Mouse (Mus musculus): ENCODE measurements around the gene Acer3.

Acer3 gene

DNA sequence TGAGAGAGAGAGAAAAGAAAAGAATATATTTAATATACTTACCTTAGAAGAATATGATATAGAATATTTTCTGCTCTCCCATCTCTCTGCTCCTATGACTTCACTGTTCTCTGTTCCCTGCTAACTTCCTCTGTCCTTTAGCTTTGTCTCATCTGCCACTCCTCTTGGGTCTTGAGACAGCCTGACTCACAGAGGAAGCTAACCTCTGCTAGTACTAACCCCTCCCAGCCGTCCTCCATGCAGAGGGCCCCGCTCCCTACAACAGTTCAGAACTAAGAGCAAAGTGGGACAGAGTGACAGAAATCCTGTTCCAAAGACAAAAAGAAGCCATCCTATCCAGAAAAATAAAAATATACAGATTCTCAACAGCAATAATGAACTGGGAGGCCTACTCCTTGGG lies at the start of gene Acer3:
TSS of gene Acer3 (minus strand) at position 126 of the 400 bp plus-strand sequence.
- DNase-seq (ENCODE audit: low spot score in 2 of 2) = no peak

DNA sequence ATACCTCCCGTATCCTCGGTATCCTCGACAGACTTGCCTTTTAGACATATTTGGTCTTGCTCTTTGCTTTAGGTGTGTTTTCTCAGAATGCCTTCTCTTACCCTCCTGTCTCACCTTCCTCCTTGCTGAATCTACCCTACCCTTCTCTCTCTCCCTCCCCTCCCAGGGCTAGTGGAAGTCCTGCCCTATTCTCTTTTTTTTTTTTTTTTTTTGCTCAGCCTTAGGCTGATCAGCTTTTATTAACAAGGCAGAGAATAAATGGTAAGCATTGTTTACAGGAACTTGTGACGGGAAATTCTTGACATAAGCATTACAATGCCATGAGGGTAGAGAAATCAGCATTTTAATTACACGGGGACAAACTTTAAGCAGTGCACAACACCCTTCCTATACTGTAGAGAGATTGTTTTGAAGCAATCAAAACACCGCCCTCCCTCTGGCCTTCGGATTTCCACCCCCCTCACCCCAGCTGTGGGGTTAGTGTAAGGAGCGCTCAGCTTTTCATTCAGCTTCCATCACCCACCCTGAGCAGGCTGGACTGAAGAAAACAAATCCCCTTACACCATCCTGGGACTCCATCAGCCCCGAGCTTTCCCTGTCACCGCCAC lies 48.9 kb upstream of the Acer3 start:
- DNase-seq (ENCODE audit: low spot score in 2 of 2) = no peak

DNA sequence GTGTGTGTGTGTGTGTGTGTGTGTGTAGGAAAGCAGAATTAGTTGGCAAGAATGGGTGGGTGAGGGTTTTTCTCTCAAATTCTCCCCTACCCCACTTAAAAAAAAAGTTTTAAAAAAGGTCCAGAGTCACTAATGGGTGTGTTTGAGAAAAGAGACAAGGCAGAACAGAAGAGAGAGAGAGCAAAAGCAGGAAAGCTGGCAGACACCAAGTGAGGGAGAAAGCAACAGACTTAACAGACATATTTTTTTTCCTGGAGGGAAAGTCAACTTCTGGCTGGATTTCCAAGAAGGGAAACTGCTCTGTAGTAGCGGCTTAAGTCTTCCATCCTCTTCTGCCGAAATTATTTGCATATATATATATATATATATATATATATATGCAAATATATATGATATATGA lies 40.7 kb upstream of the Acer3 start:
- DNase-seq (ENCODE audit: low spot score in 2 of 2) = no peak

DNA sequence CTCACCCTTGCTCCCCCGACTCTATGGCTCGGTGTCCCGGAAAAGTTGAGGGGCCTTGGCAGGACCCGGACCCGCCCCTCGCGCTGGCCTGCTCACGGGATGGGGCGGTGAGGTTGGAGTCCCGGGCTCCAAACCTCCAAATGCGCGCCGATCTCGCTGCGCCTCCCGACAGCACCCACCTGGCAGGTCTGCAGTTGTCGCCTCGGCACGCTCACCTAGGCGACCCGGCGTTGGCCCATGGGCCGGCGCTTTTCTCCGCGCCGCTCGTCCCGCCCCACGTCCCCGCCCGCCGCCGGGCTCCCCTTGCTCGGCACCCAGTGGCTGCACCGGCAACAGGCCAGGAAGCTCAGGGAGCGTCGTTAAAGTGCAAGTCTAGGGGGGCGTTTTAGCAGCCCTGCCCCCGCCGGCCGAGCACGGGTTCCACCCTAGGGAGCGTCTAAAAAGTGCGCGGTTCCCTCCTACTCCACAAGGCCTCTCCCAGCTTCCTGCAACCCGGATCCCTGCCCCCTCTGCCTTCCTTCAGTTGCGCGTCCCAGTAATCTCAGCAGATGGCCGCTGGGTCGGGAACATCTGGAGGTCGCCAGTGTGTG lies 40.1 kb upstream of the Acer3 start, which contains the start of gene Tsku:
TSS of gene Tsku (minus strand) at position 266 of the 590 bp plus-strand sequence.
- DNase-seq (ENCODE audit: low spot score in 2 of 2) = peak in 1 of 2 experiments; percentile 33

DNA sequence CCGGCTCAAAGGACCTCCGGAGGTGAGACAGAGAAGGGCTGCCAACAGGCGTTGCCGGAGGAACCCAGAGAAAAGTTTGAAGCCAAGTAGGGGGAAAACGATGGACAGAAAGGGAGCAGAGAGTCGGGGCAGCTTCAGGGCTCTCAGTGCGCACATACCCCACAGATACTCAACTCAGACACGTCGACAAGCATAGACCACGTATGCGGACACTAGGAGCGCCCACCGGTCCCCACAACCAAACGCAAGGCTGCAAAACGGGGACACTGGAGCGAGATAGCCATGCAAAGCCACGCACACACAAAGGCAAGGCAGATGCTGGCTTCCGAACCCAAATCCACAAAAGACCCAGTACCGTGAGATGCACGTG lies 39.6 kb upstream of the Acer3 start:
- DNase-seq (ENCODE audit: low spot score in 2 of 2) = no peak

DNA sequence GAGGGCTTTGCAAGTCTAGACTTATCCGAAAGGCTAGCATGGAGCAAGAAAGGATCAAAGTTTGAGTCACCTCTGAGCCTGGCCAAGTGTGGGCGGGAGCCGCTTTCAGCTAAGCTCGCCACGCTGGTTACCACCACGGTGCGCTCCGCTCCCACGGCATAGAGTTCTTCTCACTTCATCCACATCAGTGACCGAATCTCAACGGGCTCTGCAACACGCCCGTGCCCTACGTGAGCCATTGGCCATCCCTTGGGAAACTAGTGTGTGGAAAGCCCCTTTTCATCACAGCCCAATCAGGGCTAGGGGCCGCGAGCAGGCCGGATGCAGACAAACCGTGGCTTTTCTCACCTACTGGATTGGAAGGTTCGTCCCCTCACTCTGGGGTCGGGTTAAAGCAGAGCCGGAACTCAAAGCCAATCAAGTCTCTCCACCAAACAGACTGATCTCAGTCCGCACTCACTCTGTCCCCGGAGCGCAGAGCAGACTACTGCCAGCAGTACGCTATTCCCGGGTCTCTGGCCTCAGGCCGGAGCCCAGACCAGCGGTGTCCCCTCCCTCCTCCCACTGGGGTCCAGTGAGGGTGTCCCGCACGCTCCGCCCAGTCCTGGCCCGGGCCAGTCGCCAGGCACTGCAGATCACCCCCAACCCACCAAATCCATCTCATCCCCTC lies 39.1 kb upstream of the Acer3 start:
- no peak for DNase-seq (ENCODE audit: low spot score in 2 of 2)

DNA sequence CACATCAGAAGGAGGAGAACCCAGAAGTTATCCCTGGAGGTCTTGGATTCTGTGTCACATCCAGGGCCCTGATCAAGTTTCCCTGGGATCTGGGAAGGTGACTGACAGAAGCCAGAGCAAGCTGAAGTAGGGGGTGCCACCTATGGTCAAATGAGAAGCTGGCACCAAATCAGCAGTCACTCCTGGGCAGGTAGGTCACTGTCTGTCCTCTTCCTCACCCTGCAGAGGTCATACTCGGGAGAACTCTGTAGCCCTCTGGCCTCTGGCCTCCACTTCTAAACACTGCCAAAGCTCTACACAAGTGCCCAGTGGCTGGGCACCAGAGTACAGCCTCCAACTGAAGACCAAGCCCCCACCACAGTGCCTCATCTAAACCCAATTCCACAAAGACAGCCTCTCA lies 37.0 kb upstream of the Acer3 start:
- DNase-seq (ENCODE audit: low spot score in 2 of 2) = no peak

DNA sequence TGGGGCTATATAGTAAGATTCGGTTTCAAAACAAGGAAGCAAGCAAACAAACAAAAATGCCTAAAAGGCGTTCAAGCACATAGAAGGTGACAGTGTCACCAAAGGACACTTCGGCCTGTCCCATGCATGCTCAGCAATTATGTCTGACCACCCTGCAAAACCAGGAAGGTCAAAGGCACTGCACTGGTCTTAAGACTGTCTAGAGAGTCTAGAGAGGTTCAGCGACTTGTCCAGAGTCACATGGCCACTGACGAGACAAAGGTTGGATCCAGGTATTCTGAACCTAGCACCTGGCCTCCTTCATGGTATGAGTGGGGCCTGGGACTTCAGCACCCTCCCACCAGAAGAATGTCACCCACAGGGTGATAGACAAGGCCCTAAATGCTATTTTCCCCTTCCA lies 36.3 kb upstream of the Acer3 start:
- no peak for DNase-seq (ENCODE audit: low spot score in 2 of 2)

DNA sequence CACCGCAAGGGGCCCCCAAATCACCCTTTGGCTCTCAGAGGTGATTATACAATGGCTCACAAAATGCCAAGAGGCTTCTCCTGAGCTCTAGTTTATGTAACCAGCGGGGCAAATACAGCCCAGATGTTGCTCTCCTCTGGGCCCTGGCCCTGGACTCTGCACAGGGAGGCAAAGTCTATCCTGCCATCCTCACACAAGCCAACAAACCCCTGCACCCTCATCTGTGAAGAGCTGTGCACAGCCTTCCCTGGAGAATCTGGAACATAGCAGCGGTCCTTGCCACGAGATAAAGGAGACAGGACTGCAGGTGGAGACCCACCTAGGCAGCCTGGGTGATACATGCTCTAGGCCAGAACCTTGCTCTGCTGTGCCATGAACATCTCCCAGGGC lies 33.9 kb upstream of the Acer3 start:
- no peak for DNase-seq (ENCODE audit: low spot score in 2 of 2)

DNA sequence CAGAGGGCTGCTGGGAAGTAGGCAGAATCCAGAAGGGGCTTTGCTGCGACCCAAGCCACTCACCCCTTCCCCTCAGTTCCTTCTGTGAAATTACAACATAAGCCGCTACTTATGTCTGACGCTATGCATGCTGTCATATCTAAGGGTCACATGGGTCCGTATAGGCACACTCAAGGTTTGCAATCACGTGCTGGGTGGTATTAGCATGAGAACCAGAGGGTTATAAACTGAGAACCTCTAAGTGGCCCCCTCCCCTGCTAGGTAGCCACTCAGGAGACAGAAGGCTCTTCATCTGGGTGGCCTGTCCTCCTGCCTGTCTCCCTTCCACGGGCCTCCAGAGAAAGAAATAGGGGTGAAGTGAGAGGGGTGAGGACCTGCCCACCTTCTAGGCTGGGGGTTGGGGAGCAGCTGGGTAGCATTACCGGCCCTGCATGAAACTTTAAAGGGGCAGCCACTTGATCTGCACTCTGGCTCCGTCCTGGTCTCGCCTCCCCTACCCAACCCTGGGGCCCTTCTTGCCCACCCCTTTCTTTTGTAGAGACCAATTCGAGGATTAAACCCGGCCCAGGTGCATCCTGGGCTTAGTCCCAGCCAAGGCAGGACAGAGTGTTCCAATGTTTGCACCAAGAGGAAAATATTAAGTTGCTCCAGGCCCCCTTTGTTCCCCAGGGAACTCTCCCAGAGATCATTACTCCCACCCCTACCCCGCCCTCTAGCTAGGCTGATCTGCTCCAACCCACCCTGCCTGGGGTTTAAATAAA lies 33.3 kb upstream of the Acer3 start:
- DNase-seq (ENCODE audit: low spot score in 2 of 2) = no peak

DNA sequence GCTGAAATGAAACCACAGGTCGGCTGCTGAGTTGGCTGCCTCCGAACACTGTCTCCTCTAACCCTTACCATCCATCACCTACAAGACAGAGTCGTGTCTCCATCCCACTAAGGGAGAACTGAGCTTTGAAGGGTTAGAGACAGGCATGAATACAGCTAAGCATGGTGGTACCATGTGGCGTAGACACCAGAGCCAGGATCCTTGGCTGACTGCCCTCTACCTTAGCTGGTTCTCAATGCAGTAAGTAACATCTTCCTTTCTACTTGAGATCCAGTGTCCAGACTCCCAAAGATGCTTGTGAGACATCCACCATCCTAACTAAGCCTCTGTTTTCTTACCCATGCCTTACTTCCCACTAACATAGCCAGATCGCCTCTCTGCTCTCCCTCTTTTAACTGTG lies 32.6 kb upstream of the Acer3 start:
- DNase-seq (ENCODE audit: low spot score in 2 of 2) = no peak

DNA sequence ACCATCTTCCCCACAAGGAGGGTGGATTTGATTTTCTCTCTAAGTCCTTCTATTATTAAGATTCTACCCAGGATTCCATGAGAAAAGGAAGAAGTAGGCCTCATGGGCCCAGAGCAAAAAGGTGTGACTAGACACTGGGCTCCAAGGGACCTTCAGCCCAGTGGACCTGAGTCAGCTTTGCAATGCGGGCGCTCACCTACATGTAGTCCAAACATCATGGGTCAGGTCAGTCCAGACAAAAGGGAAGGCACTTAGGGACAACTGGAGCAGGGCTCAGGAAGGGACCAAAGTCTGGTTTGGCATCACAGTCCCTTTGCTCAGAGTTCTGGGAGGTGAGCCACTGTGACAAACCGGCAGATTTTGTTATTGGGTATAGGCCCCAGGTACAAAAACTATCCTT lies 30.5 kb upstream of the Acer3 start:
- DNase-seq (ENCODE audit: low spot score in 2 of 2) = no peak

DNA sequence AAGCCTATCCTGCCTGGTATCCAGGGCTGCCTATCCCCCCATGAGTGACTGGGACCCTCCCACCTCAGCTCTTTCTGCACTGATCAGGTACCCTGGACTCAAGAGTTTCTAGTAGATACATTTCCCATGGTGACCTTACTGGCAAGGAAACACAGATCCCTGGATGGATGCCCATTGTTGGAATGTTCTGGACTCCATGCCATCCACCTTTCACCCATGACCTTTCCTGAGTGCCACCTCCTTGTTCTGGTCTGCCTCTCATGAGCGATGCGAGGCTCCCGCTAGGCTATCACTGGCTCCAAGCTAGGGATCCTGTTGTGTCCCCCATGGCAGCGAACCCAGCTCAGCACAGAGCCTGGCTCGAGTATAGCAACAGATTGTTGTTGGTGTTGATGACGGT lies 28.8 kb upstream of the Acer3 start:
- no peak for DNase-seq (ENCODE audit: low spot score in 2 of 2)

DNA sequence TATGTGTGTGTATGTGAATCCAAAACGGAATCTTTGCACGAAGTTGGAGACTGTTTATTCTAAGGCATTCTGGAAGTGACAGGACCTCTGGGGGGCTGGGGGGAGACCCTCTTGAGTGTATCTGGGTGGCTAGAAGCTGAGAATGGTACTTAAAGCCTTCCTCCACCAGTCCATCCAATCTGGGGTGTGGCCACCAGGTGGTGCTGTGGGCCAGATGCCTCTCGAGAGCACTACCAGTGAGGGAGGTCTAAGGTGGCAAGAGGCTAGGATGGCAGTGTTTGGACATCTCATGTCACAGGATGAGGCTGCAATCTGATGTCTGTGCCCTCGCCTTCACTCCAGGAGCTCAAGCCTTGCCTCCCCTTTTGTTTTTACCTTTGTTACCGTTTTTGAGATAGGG lies 28.1 kb upstream of the Acer3 start:
- peak; percentile 62 to 79 for DNase-seq (ENCODE audit: low spot score in 2 of 2)

DNA sequence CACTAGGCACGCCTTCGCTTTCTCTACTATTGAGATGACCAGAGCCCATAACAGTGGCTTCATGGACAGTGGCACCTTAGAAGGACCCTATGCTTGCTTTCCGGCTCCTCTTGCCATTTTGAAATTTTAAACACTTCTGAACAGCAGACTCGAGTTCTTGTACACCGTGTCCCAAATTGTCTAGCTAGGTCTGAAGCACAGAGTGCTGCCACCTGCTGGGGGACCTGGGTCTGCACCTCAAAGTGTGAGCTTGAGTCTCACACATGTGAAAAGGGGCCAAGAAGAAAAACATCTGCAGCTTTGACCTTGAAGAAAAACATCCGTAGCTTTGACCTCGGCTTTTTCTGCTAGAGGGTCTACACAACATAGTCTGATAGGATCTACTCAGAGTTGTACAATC lies 27.0 kb upstream of the Acer3 start:
- DNase-seq (ENCODE audit: low spot score in 2 of 2) = peak; percentile 26 to 54

DNA sequence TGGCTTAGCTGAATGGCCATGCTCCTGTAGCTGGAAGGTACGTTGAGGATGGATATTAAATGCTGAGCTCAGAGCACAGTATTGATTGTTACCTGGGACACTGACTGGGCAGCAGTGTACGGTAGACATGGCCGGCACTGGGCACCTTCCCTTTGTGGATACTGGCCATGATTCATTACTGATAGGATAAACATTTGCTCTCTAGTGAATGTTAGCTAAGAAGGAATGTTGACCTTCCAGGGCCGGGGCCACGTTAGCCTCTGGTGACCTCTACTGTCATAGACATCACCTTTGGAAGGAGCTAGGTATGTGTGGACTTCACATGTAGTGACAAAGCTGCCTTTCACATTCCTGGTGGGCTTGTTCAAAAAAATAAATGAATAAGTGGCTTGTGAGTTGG lies 26.5 kb upstream of the Acer3 start:
- no peak for DNase-seq (ENCODE audit: low spot score in 2 of 2)

DNA sequence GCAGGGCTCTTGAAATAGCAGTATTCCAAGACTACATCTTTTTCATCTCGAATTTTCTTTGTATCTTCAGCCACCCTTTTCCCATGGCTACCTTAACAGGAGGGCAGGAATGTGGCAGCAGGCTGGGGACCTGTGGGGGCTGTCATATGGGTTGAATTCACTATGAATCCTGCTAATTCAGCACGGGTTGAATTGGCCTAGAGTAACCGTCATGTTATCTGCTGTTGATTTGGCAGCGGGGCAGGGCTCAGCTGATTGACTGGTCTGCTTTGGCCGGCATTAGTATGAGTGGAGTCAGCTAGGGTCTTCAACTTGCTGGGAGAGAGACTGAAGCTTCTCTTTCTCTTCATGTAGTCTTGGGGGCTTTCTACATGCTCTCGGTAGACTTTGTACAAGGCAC lies 24.0 kb upstream of the Acer3 start:
- no peak for DNase-seq (ENCODE audit: low spot score in 2 of 2)

DNA sequence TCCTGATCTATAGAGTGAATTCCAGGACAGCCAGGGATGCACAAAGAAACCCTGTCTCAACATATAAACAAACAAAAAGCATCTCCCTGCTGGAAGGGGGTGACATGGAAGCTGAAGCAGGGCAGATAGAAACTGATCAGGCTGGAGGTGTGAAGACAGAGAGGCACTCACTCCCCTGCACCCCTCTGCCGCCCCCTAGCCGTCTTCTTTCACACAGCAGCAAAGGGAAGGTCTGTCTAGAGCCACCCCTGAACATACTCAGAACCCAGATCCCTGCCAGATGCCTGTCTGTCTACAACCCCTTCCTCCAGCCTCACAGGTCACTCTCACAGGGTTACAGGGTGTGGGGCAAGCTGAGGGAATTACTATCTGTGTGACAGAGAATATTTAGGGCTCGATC lies 23.4 kb upstream of the Acer3 start:
- DNase-seq (ENCODE audit: low spot score in 2 of 2) = peak; percentile 34 to 56

DNA sequence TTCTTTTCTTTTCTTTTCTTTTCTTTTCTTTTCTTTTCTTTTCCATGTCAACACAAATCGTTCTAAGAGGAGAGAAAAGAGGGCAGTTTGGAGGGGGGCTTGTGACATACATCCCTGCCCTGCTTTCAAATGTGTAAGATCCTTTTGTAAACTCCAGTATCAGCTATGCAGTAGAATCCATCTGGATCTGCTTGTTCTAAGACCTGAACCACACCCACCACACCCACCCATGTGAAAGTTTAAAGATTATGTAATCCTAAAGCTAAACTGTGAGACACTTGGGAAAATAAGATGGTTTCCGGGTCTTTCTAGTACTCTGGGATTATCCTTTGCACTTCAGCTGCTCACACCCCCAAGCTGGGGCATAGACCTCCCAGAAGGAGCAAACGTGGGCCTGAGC lies 21.2 kb upstream of the Acer3 start:
- no peak for DNase-seq (ENCODE audit: low spot score in 2 of 2)

DNA sequence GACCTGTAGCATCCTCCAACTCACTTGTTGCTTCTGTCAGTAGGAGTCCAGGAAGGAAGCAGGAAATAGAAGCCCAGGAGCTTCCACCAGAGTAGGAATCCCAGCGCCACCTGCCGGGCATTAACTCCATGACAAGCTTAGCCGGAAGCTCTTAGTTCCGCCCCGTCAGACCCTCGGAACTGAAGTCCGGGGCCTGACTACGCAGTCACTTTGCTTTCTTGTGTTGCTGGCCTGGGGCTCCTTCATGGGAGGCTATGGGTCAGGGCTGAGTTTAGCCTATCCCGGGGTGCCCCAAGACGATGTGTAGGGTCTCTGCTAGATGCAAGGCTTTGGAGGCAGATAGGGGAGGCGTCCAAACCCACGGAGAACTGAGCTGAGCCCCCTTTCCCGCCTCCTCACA lies 20.5 kb upstream of the Acer3 start:
- peak; percentile 69 to 81 for DNase-seq (ENCODE audit: low spot score in 2 of 2)

DNA sequence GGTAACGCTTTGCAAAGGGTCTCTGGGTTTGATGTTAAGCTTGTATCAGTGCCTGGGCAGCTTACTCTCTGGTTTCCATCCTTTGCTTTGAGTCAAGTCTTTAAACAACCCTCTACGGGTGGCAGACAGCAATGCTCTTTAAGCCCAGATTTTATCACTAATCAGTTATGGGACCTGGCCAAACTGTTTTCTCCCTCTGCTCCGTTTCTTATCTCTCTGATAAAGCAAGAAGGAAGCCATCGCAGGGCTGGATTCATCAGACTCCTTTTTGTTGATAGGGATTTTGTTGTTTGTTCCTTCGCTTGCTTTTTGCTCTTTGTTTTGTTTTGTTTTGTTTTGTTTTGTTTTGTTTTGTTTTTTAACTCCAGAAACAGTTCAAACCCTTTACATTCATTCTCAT lies 19.3 kb upstream of the Acer3 start:
- DNase-seq (ENCODE audit: low spot score in 2 of 2) = no peak

DNA sequence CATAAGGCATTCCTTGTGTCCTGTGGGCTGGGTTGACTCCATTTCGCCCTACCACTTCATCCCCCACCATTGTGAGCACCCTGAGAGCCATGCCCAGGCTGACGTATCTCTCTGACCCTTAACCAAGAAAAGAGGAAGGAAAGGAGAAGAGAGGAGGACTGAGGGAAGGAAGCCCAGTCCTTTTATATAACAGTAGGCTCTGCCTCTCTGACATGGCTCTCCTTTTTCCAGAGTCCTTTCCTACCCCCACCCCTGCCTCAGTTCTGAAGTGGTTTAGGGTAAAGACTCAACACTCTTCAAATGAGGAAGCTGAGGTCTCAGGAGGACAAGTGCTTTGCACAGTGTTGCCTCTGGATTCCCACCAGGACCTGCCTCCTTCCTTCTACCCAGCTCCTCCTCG lies 13.0 kb upstream of the Acer3 start:
- DNase-seq (ENCODE audit: low spot score in 2 of 2) = no peak

DNA sequence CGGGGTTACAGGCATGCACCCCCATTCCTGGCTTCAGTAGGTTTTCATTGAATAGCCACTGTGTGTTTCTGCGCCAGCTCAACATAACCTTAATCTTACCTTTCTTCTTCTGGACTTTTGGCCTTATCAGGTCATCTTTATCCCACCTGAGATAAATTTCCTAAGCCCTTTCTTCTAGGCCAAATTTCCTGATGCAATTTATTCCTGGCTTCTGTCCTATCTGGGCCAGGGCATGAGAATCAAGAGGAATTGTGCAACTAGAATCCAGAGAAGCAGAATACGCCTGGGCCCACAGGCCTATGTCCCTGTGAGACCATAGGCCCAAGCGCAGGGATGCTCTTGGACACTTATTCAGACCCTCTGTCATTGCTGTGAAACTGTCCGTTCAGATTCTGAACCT lies 12.5 kb upstream of the Acer3 start:
- no peak for DNase-seq (ENCODE audit: low spot score in 2 of 2)

Data from spleen, postnatal 14 days (tissue).